Mouse (Mus musculus) v-Abl transformed pro-B cells (cell line): ENCODE measurements around the gene Olfr554.
"Not testable (repeated sequence)": the region's sequence is repeated elsewhere in the genome, so short reads cannot be mapped to it uniquely, and the experiment has no call there.

Source experiments
- in situ Hi-C, 2 experiments: fragments of 400-800 bp; cut with MboI; formaldehyde crosslinking; loops; one replicate each; pipeline ENCODE4 v1.15.1; 2025; ENCODE audit not compliant: unreplicated experiment in 2 of 2

Olfr554 gene

GRCm38 (mm10) chr7:102638132-102638531 is at the start of gene Olfr554:
Gene Olfr554, plus strand, starts transcription at chr7:102638432.
- in situ Hi-C loops, result loop anchor here (5.0 kb wide), 1 partner anchor 126 kb away; no protein-coding TSS in a partner anchor

DNA sequence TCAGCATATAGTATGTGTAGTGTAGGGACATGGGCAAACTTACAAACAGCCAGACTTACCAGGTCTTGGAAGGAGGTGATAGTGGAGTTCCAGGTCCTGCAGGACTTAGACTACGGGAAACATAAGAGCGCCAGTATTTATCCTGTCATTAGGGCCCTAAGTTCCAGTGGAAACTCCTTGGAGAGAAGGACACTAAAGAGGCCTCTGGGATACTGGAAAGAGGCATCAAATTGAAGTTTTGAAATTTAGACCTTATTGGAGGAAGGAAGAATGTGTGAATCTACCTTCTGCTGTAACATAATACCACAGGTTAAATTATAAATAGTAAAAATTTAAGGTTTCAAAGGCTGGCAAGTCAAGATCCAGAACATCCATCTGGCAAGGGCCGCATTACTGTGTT is 46.4 kb upstream of the Olfr554 start, which contains the start of gene Olfr551:
Olfr551 (minus strand) TSS at position 101 of the 400 bp plus-strand sequence.
- in situ Hi-C loops, result no loop called here

DNA sequence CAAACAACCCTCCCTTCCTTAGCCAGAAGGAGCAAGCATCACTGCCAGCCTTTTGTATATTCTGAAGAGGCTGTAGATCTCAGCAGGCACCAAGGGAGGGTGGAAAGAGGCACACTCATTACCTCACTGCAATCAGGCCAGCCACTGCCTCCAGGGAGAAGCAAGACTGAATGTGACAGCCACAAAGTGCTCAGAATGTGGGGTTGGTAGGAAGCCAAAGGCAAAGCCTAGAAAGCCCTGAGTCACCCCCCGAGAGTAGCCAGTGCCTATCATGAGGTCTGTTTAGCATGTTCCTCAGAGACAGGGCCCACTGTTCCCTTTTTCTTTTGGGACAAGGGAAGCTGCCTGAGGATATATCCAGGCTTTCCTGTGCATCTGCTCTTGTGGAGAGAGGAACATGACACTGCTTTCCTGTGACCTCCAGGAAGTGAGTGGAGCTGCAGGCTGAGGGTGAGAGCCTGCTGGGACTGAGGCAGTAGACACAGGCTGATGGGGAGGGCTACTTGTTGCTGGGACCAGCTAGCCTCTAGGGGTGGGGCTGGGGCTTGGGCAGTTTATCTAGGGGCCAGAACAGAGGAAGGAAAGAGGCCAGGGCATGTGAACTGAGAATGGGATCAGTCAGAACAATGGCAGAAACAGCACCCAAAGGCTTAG is 40.7 kb upstream of the Olfr554 start, which contains the start of gene Olfr552:
Olfr552 (plus strand) TSS at position 393 of the 654 bp plus-strand sequence.
- in situ Hi-C loops, result no loop called here

- in situ Hi-C loops, result no loop called here
Measured at GRCm38 (mm10) chr7:102618118-102618517, 20.1 kb upstream of the Olfr554 start, which contains the start of gene Olfr553. Gene Olfr553, minus strand, starts transcription at chr7:102618218.

GRCm38 (mm10) chr7:102619608-102620007 is 18.6 kb upstream of the Olfr554 start:
- in situ Hi-C loops, result no loop called here

DNA sequence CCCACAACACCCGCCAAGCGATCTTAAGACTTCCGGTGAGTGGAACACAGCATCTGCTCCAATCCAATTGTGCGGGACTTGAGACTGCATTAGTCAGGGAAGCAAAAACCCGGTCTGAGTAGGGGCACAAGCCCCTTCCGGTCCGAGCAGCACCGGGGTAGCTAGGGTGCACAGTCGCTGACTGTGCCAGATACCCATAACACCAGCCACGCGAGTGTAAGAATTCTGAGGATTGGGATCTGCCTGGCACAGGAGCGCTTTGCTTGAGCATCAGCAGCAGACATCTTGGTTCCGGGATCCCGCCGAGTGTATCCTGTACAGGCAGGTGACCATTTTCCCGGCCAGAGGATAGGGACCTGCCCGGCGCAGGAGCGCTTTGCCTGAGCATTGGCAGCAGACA is 17.9 kb upstream of the Olfr554 start:
- in situ Hi-C loops, result not testable (repeated sequence)

GRCm38 (mm10) chr7:102636665-102637064 is 1.6 kb upstream of the Olfr554 start:
- in situ Hi-C loops, result loop anchor here (5.0 kb wide), 1 partner anchor 124 kb away; no protein-coding TSS in a partner anchor

DNA sequence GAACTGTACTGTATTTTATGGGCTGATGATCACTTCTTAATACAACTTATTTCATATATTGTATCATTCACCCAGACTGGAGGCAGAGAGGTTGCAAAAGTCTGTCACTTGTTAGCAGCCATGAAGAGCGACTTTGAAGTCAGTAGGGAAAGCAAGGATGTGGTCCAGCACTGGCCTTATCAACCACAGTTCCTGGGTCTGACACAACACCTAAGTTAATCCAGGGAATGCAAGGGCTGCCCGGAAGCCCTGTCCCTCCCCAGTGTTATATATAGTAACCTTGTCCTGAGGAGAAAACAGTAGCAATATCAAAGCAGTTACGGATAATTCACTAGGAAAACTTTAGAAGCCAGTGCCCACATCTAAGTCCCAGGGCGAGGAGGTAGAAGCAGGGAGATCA is 6.7 kb downstream of the Olfr554 start:
- in situ Hi-C loops, result not testable (repeated sequence)

DNA sequence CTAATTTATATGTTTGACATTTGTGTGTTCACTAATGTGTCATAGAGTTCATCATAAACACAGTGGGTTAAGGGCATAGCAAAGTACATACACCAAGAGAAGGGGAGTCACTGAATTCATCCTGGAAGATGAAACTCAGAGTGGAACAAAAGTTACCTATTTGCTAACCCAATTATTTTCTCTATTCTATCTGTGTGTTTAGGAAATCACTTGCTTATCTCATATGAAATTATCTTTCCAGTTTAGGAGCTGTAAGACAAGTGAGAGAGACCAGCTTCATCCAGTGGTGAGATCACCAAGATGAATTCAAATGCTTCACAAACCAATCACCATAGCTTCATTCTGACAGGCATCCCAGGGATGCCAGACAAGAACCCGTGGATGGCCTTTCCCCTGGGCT is 20.3 kb downstream of the Olfr554 start, which contains the start of gene Olfr555:
Olfr555 (plus strand) TSS at position 301 of the 400 bp plus-strand sequence.
- in situ Hi-C loops, result no loop called here

- in situ Hi-C loops, result no loop called here
Measured at GRCm38 (mm10) chr7:102664599-102664998, 26.4 kb downstream of the Olfr554 start, which contains the start of gene Olfr556. Gene Olfr556, plus strand, starts transcription at chr7:102664899.

DNA sequence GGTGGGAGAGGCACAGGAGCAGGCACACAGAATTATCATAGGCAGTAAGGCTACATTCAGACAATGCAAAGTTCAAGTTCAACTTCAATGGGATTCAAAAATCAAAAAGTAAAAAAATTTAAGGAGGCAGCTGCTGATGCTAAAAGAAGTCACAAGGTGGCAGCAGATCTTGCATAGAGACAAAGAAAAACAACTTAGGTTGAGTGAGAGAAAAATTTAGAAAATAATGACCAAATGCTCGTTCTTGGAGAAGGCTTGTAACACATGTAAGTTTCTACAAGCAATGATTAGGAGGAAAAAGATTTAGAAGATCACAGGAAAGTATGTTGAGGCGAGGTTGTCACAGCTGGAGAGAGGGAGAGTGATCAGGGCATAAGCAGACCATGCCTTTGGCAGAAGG is 27.1 kb downstream of the Olfr554 start:
- in situ Hi-C loops, result no loop called here

GRCm38 (mm10) chr7:102676225-102676624 is 38.0 kb downstream of the Olfr554 start:
- in situ Hi-C loops, result loop anchor here in 1 of 2 experiments (25.0 kb wide), 2 partner anchors 1261 to 1511 kb away; partner anchors contain the start of genes Olfr631, Olfr632, Olfr633 and Olfr648

DNA sequence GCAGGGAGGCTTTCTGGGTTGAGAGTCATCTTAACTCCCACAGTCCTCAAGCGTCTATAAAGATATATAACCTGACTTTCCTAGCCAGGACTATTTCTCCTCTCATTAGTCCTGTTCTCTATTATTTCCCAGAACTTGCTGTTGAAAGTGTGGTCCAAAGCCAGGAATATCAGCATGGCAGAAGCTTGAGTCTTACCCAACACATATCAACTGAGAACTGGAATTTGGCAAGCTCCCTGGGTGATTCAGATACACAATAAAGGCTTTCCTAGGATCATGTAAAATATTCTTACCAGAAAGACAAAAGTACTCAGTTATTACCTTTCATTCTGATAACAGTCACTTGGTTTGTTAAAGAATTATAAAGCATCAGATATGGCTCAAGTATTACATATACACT is 43.7 kb downstream of the Olfr554 start:
- in situ Hi-C loops, result loop anchor here in 1 of 2 experiments (25.0 kb wide), 2 partner anchors 1255 to 1505 kb away; partner anchors contain the start of genes Olfr631, Olfr632, Olfr633 and Olfr648

DNA sequence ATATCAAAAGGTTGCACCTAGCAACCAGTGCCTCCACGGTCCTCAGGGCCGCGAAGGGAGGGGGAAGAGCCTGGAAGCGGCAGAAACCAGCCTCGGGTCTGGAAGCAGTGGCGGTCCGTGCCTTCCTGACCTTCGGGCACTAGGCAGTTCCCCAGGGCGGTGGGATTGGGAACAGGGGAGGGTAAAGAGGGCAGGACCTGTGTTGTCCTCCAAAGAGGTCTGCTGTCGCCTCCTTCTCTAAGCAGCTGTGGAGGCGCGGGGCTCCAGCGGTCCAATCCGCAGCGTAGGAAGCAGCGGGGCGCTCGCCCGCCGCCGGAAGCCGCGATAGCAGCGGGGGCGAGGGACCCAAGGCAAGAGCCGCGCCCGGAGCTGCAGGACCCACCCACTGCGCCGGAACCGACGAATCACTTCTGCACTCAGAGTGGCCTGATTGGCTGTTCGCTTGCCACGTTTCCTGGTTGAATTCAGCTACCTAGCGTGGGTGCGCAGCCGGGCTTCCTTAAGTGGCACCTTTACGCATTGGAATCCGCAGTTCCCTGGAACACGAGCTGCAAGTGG is 48.8 kb downstream of the Olfr554 start, which contains the start of gene Trim68:
Trim68 (minus strand) TSS at position 384 of the 558 bp plus-strand sequence.
- in situ Hi-C loops, result loop anchor here in 1 of 2 experiments (25.0 kb wide), 2 partner anchors 1250 to 1500 kb away; partner anchors contain the start of genes Olfr631, Olfr632, Olfr633 and Olfr648
